Mouse (Mus musculus) neural tube, embryonic 11.5 days (tissue): Measurements from ENCODE around the gene Ngly1. TPM values are rescaled to one million over a fixed set of nuclear protein-coding genes. Genes with fewer than 3 reads are reported as not detected.

Source experiments
- ATAC-seq: fragments of 200-750 bp; cut with Nextera tagmentation; 2 replicates; pipeline ENCODE4 v1.8.0; 2017; ENCODE audit warnings: moderate number of reproducible peaks, mild to moderate bottlenecking, moderate TSS enrichment, moderate library complexity; ENCODE audit not compliant: insufficient read depth, low FRiP score, low TSS enrichment
- DNase-seq: peaks from one replicate; pipeline ENCODE4 v3.0.0-alpha.2; 2015; ENCODE audit warnings: low spot score
- H3K27ac ChIP-seq: fragments of 300-500 bp; sonication (generic); 2 replicates; pipeline ENCODE4 v1.5.1; 2014; ENCODE audit warnings: low read depth, mild to moderate bottlenecking, low read length
- H3K27me3 ChIP-seq: fragments of 300-500 bp; sonication (generic); 2 replicates; pipeline ENCODE4 v1.6.1; 2014; ENCODE audit warnings: mild to moderate bottlenecking, low read length, mixed read lengths; ENCODE audit not compliant: control insufficient read depth, insufficient read depth
- H3K36me3 ChIP-seq: fragments of 300-500 bp; sonication (generic); 2 replicates; pipeline ENCODE4 v1.6.1; 2014; ENCODE audit warnings: mild to moderate bottlenecking, low read length, moderate library complexity, mixed read lengths; ENCODE audit not compliant: control insufficient read depth, insufficient read depth
- H3K4me1 ChIP-seq: fragments of 300-500 bp; sonication (generic); 2 replicates; pipeline ENCODE4 v1.6.1; 2014; ENCODE audit warnings: low read length, mixed read lengths; ENCODE audit not compliant: control insufficient read depth, insufficient read depth
- H3K4me2 ChIP-seq: fragments of 300-500 bp; sonication (generic); 2 replicates; pipeline ENCODE4 v1.6.1; 2014; ENCODE audit warnings: low read depth, mild to moderate bottlenecking, moderate library complexity
- H3K4me3 ChIP-seq: fragments of 300-500 bp; sonication (generic); 2 replicates; pipeline ENCODE4 v1.5.1; 2014; ENCODE audit warnings: low read depth, low read length
- H3K9ac ChIP-seq: fragments of 300-500 bp; sonication (generic); 2 replicates; pipeline ENCODE4 v1.6.1; 2014; ENCODE audit warnings: mild to moderate bottlenecking, low read length
- H3K9me3 ChIP-seq: fragments of 300-500 bp; sonication (generic); 2 replicates; pipeline ENCODE4 v1.6.1; 2016; ENCODE audit warnings: low read length; ENCODE audit not compliant: control insufficient read depth
- WGBS: fragments of 180-500 bp; shearing (Covaris S2); extraction: QIAGEN DNeasy Blood & Tissue Kit; methylation state at CpG from one replicate; pipeline ENCODE4 v1.1.7; 2014; 5-methylcytosine and 5-hydroxymethylcytosine counted together
- polyA plus RNA-seq: library from polyadenylated mRNA; unstranded; fragments of >200 nt; fragmentation: Nextera tagmentation; extraction: Ambion mirVana; gene quantifications from 2 replicates; pipeline ENCODE4 v1.2.1, GENCODE M21; 2014

Ngly1 gene
- polyA plus RNA-seq, 1 experiment from 2014 or later = 20.1 TPM

- Histone ChIP-seq H3K9ac (no peak overlapping the region), H3K36me3 (no peaks in the 10 kb centered on the region; the same call in 1 of the 2 replicates), H3K4me3 (no peak overlapping the region), H3K27me3 (no peaks in the 10 kb centered on the region), H3K9me3 (no peaks in the 10 kb centered on the region), H3K4me1 (no peaks in the 10 kb centered on the region), H3K4me2 (no peak overlapping the region), H3K27ac (no peak overlapping the region)
- ATAC-seq = no peak
- DNase-seq = no peak
- 91% methylated on average over 3 of the region's 3 CpGs for WGBS
These were observed 24.6 kb downstream of the Ngly1 start for GRCm38 (mm10) chr14:16273677-16274076.

- no peak overlapping the region for H3K4me2 ChIP-seq
- H3K36me3 ChIP-seq = no peaks in the 10 kb centered on the region
- H3K4me3 ChIP-seq = no peak overlapping the region
- ATAC-seq (no peak), DNase-seq (no peak)
- no peaks in the 10 kb centered on the region for H3K4me1 ChIP-seq
- no peak overlapping the region for H3K27ac ChIP-seq
- WGBS = 86% methylated on average over 4 of the region's 4 CpGs
- no peaks in the 10 kb centered on the region for H3K9me3 ChIP-seq
- H3K27me3 ChIP-seq = no peaks in the 10 kb centered on the region
- no peak overlapping the region for H3K9ac ChIP-seq
These were observed 30.1 kb downstream of the Ngly1 start for GRCm38 (mm10) chr14:16279196-16279595.

GRCm38 (mm10) chr14:16283966-16284365, 34.9 kb downstream of the Ngly1 start:
- WGBS = 81% methylated on average over 4 of the region's 4 CpGs
- no peak overlapping the region for H3K9ac ChIP-seq

GRCm38 (mm10) chr14:16292371-16292770, 43.3 kb downstream of the Ngly1 start:
- ATAC-seq = no peak
- WGBS = 43% methylated on average over 1 of the region's 1 CpGs

More at GRCm38 (mm10) chr14:16283966-16284365, 34.9 kb downstream of the Ngly1 start:
- ATAC-seq (no peak), DNase-seq (no peak)
- H3K4me2 ChIP-seq = no peak overlapping the region
- H3K4me1 ChIP-seq = no peaks in the 10 kb centered on the region
- H3K4me3 ChIP-seq = no peak overlapping the region
- no peak overlapping the region for H3K27ac ChIP-seq
- no peaks in the 10 kb centered on the region for H3K9me3 ChIP-seq
- H3K36me3 ChIP-seq = no peaks in the 10 kb centered on the region
- no peaks in the 10 kb centered on the region for H3K27me3 ChIP-seq

GRCm38 (mm10) chr14:16293015-16293414, 43.9 kb downstream of the Ngly1 start:
- no peaks in the 10 kb centered on the region for H3K36me3 ChIP-seq
- no peak overlapping the region for H3K4me2 ChIP-seq
- H3K27me3 ChIP-seq = no peaks in the 10 kb centered on the region
- H3K4me3 ChIP-seq = no peak overlapping the region
- no peak overlapping the region for H3K9ac ChIP-seq
- DNase-seq (no peak), ATAC-seq (no peak)
- no peaks in the 10 kb centered on the region for H3K9me3 ChIP-seq
- no peak overlapping the region for H3K27ac ChIP-seq
- H3K4me1 ChIP-seq = no peaks in the 10 kb centered on the region

More at GRCm38 (mm10) chr14:16292371-16292770, 43.3 kb downstream of the Ngly1 start:
- no peaks in the 10 kb centered on the region for H3K36me3 ChIP-seq
- no peak overlapping the region for H3K27ac ChIP-seq
- no peak overlapping the region for H3K4me2 ChIP-seq
- H3K4me1 ChIP-seq = no peaks in the 10 kb centered on the region
- no peak for DNase-seq
- H3K4me3 ChIP-seq = no peak overlapping the region
- no peaks in the 10 kb centered on the region for H3K27me3 ChIP-seq
- H3K9ac ChIP-seq = no peak overlapping the region
- H3K9me3 ChIP-seq = no peaks in the 10 kb centered on the region

GRCm38 (mm10) chr14:16293921-16294320, 44.8 kb downstream of the Ngly1 start:
- Histone ChIP-seq H3K4me3 (no peak overlapping the region), H3K4me1 (no peaks in the 10 kb centered on the region), H3K4me2 (no peak overlapping the region), H3K27ac (no peak overlapping the region), H3K9ac (no peak overlapping the region), H3K36me3 (no peaks in the 10 kb centered on the region), H3K9me3 (no peaks in the 10 kb centered on the region), H3K27me3 (no peaks in the 10 kb centered on the region)
- DNase-seq = no peak
- WGBS = 70% methylated on average over 1 of the region's 1 CpGs
- ATAC-seq = no peak

GRCm38 (mm10) chr14:16296816-16297468, 47.9 kb downstream of the Ngly1 start:
- no peaks in the 10 kb centered on the region for H3K27me3 ChIP-seq
- no peak overlapping the region for H3K4me3 ChIP-seq
- H3K4me2 ChIP-seq = no peak overlapping the region
- H3K9me3 ChIP-seq = no peaks in the 10 kb centered on the region
- no peaks in the 10 kb centered on the region for H3K36me3 ChIP-seq
- no peak for ATAC-seq
- no peak overlapping the region for H3K27ac ChIP-seq
- 76% methylated on average over 2 of the region's 2 CpGs for WGBS
- no peak for DNase-seq
- H3K4me1 ChIP-seq = no peaks in the 10 kb centered on the region
- H3K9ac ChIP-seq = no peak overlapping the region

GRCm38 (mm10) chr14:16301735-16302134, 52.7 kb downstream of the Ngly1 start:
- no peaks in the 10 kb centered on the region for H3K27me3 ChIP-seq
- no peak for ATAC-seq
- no peaks in the 10 kb centered on the region for H3K9me3 ChIP-seq
- no peaks in the 10 kb centered on the region for H3K4me1 ChIP-seq
- no peak for DNase-seq
- no peak overlapping the region for H3K27ac ChIP-seq
- no peaks in the 10 kb centered on the region for H3K36me3 ChIP-seq
- 91% methylated on average over 5 of the region's 5 CpGs for whole genome bisulfite sequencing
- no peak overlapping the region for H3K9ac ChIP-seq
- H3K4me2 ChIP-seq = no peak overlapping the region
- no peak overlapping the region for H3K4me3 ChIP-seq

GRCm38 (mm10) chr14:16302688-16303087, 53.6 kb downstream of the Ngly1 start:
- Histone ChIP-seq H3K4me2 (no peak overlapping the region), H3K27ac (no peak overlapping the region), H3K36me3 (no peaks in the 10 kb centered on the region), H3K4me1 (no peaks in the 10 kb centered on the region), H3K9me3 (no peaks in the 10 kb centered on the region), H3K27me3 (no peaks in the 10 kb centered on the region), H3K9ac (no peak overlapping the region), H3K4me3 (no peak overlapping the region)
- WGBS = 50% methylated on average over 1 of the region's 1 CpGs
- DNase-seq (no peak), ATAC-seq (no peak)
